Mouse (Mus musculus) cortical plate, adult 2 months (tissue): ENCODE measurements around the gene Kctd4.

Experiments used
- CTCF ChIP-seq: fragments of 200-500 bp; IDR thresholded peaks from 2 replicates; pipeline ENCODE4 v1.5.1; 2011; ENCODE audit warnings: mild to moderate bottlenecking, control low read depth, low read length; ENCODE audit not compliant: insufficient read depth; ENCODE audit errors: extremely low read depth
- POLR2A ChIP-seq: fragments of 200-500 bp; IDR thresholded peaks from 2 replicates; pipeline ENCODE4 v1.6.1; 2011; ENCODE audit warnings: mild to moderate bottlenecking, low read length, control low read depth; ENCODE audit not compliant: insufficient read depth; ENCODE audit errors: extremely low read depth

GRCm38 (mm10) chr14:76009185-76009584, 54.4 kb downstream of the Kctd4 start:
- TF ChIP-seq POLR2A (no peak), CTCF (no peak)
